Mouse (Mus musculus) testis, adult 2 months (tissue): ENCODE measurements around the gene Shroom2. TPM values are rescaled to one million over a fixed set of nuclear protein-coding genes. Genes with fewer than 3 reads are reported as not detected.

ENCODE experiments used
- H3K27ac ChIP-seq: fragments of 200-500 bp; 2 replicates; pipeline ENCODE4 v1.5.1; 2012; ENCODE audit warnings: low read depth, low read length; ENCODE audit not compliant: control insufficient read depth, insufficient read depth
- H3K27me3 ChIP-seq: fragments of 200-500 bp; 2 replicates; pipeline ENCODE4 v1.6.1; 2012; ENCODE audit warnings: mild to moderate bottlenecking, low read length, moderate library complexity; ENCODE audit not compliant: control insufficient read depth, insufficient read depth
- H3K36me3 ChIP-seq: fragments of 200-500 bp; 2 replicates; pipeline ENCODE4 v1.6.1; 2012; ENCODE audit warnings: mild to moderate bottlenecking, low read length; ENCODE audit not compliant: control insufficient read depth, insufficient read depth
- H3K4me1 ChIP-seq: fragments of 200-500 bp; 2 replicates; pipeline ENCODE4 v1.6.1; 2012; ENCODE audit warnings: low read length; ENCODE audit not compliant: control insufficient read depth, insufficient read depth
- H3K4me3 ChIP-seq: fragments of 200-500 bp; 2 replicates; pipeline ENCODE4 v1.5.1; 2012; ENCODE audit warnings: low read depth, mild to moderate bottlenecking, low read length, moderate library complexity, mixed read lengths; ENCODE audit not compliant: control insufficient read depth
- CTCF ChIP-seq: fragments of 200-500 bp; IDR thresholded peaks from 2 replicates; pipeline ENCODE4 v1.5.1; 2012; ENCODE audit warnings: low read depth, mild to moderate bottlenecking, inconsistent platforms, low read length, moderate library complexity; ENCODE audit not compliant: control insufficient read depth, insufficient read depth, insufficient replicate concordance
- POLR2A ChIP-seq: fragments of 200-500 bp; IDR thresholded peaks from 2 replicates; pipeline ENCODE4 v1.6.1; 2012; ENCODE audit warnings: low read depth, mild to moderate bottlenecking, inconsistent platforms, low read length, moderate library complexity; ENCODE audit not compliant: control insufficient read depth
- polyA plus RNA-seq: library from polyadenylated mRNA; depleted of rRNA; stranded (reverse); fragments of >200 nt; gene quantifications from 2 replicates; pipeline ENCODE4 v1.2.3, GENCODE M21; 2012

Gene Shroom2
- polyA plus RNA-seq, 1 experiment = 0.90 TPM

DNA sequence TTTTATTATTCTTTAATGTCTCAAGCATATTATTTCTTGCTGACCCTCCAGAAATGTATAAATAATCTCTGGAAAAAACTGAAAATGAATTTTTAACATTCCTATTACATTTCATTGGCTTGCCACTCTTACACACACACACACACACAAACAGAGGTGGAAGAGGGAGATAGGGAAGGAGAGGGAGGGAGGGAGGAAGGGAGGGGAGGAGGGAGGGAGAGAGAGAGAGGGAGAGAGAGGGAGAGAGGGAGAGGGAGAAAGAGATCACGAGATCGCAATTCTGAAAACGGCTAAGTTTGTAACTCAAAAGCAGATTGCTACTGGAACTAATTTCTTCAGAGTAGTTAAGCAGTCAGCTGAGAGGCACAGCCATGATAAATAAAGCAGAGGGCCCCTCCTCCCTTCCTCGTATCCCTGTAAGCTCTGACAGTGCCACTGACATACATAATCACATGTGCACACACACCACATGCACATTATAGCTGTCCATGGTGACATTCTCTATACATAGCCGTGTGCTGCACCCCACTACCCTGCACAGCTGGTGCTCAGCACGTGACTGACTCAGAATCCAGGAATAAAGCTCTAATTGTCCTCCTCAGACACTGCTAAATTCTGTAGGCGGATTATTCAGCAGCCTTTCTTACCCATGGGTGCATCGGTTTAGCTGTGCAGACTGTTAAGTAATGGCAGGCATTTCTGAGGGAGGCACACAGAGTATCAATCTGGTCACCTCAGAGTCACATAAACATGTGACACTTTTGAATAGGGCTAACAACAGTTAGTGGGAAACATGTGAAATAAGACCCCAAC is 113.3 kb downstream of the Shroom2 start:
- no peak for TF ChIP-seq CTCF
- no peak for TF ChIP-seq POLR2A
- Histone ChIP-seq H3K4me1 (no peaks in the 10 kb centered on the region), H3K36me3 (no peaks in the 10 kb centered on the region), H3K4me3 (no peak overlapping the region), H3K27ac (no peak overlapping the region), H3K27me3 (no peaks in the 10 kb centered on the region)

GRCm38 (mm10) chrX:152652676-152653075 is 116.6 kb downstream of the Shroom2 start:
- H3K36me3 ChIP-seq = no peaks in the 10 kb centered on the region
- no peaks in the 10 kb centered on the region for H3K27me3 ChIP-seq
- no peak for TF ChIP-seq POLR2A
- TF ChIP-seq CTCF = no peak
- H3K27ac ChIP-seq = no peak overlapping the region
- no peak overlapping the region for H3K4me3 ChIP-seq
- no peaks in the 10 kb centered on the region for H3K4me1 ChIP-seq

GRCm38 (mm10) chrX:152644827-152645226 is 124.4 kb downstream of the Shroom2 start:
- Histone ChIP-seq H3K27me3 (no peaks in the 10 kb centered on the region), H3K4me3 (no peak overlapping the region), H3K27ac (no peak overlapping the region)

DNA sequence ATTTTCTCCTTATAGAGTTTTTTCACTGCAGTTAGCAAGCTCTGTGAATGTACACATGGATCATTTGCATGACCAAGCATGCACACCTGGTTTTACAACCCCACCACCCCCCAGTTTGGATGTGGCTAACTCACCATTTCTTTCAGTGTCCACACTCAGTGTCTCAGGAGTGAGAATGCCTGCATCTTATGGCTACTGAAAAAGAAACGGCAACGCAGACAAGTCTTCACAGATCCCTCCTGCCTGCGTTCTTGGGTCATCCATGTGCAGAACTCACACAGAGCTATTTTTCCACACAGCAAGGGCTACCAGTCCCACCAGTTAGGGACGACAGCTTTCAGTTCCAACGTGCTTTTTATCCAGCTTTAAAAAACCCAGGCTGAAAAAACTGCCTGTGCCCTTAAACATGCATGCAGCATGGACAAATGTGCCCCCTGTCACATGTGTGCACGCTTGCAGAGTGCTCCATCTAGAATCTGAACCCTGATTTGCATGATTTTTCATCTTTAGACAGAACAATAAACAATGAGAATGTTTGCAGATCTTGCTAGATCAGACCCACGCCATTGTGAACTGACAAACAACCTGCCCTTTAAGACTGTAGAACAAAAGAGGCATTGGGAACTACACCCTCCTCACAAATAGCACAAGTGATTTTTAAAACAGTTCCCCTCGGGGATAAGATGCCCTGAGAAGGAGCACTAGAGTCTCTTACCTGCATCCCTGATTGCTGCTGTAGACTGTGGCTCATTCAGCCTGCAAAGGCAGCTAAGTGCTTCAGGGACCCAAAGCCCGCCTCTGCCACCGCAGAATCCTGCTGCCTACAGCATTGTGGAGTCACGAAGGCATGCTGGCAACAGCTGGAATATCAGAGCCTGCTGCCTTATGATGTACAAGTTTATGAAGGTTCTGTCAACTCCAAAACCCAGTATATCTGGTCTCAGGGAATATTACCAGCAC is 125.3 kb downstream of the Shroom2 start:
- H3K27ac ChIP-seq = no peak overlapping the region
- no peaks in the 10 kb centered on the region for H3K4me1 ChIP-seq
- no peaks in the 10 kb centered on the region for H3K27me3 ChIP-seq
- H3K4me3 ChIP-seq = no peak overlapping the region
- TF ChIP-seq POLR2A = no peak
- H3K36me3 ChIP-seq = no peaks in the 10 kb centered on the region

More at GRCm38 (mm10) chrX:152644827-152645226, 124.4 kb downstream of the Shroom2 start:
- TF ChIP-seq POLR2A (no peak), CTCF (no peak)
- no peaks in the 10 kb centered on the region for H3K36me3 ChIP-seq
- no peaks in the 10 kb centered on the region for H3K4me1 ChIP-seq

GRCm38 (mm10) chrX:152643201-152643600 is 126.1 kb downstream of the Shroom2 start:
- no peak for TF ChIP-seq POLR2A
- no peak for TF ChIP-seq CTCF
- Histone ChIP-seq H3K36me3 (no peaks in the 10 kb centered on the region), H3K27ac (no peak overlapping the region), H3K4me3 (no peak overlapping the region), H3K27me3 (no peaks in the 10 kb centered on the region), H3K4me1 (no peaks in the 10 kb centered on the region)

- Histone ChIP-seq H3K36me3 (no peaks in the 10 kb centered on the region), H3K4me3 (no peak overlapping the region), H3K27ac (no peak overlapping the region), H3K4me1 (no peaks in the 10 kb centered on the region), H3K27me3 (no peaks in the 10 kb centered on the region)
- TF ChIP-seq POLR2A (no peak), CTCF (no peak)
These were observed 126.6 kb downstream of the Shroom2 start for GRCm38 (mm10) chrX:152642627-152643026.

DNA sequence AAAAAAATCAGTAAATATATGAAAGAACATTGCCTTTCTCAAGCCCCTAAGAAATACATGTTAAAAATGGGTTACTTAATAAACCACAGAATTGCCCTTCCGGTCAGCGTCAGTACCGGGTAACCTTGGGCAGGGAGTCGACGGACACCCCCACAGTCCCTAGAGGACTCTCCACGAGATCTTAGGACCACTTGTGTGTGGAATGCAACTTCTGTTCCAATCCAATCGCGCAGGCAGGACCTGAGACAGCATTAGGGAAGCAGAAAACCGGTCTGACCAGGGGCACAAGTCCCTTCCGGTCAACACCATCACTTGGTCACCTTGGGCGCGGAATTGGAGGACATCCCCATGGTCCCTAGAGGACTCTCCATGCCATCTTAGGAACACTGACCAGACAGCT is 133.9 kb downstream of the Shroom2 start:
- no peaks in the 10 kb centered on the region for H3K4me1 ChIP-seq
- TF ChIP-seq POLR2A (no peak), CTCF (no peak)
- H3K36me3 ChIP-seq = no peaks in the 10 kb centered on the region
- H3K27me3 ChIP-seq = no peaks in the 10 kb centered on the region
- no peak overlapping the region for H3K27ac ChIP-seq
- H3K4me3 ChIP-seq = no peak overlapping the region
